Mouse (Mus musculus) thymus, adult 2 months (tissue): ENCODE data around the gene Nr2f2. TPM values are rescaled to one million over a fixed set of nuclear protein-coding genes. Genes with fewer than 3 reads are reported as not detected.

Source experiments
- DNase-seq: peaks from one replicate; pipeline ENCODE4 v3.0.0; 2021
- H3K27ac ChIP-seq: fragments of 200-500 bp; 2 replicates; pipeline ENCODE4 v1.5.1; 2012; ENCODE audit warnings: low read length, control low read depth; ENCODE audit not compliant: control insufficient read depth, insufficient read depth
- H3K27me3 ChIP-seq: fragments of 200-500 bp; 2 replicates; pipeline ENCODE4 v1.6.1; 2012; ENCODE audit warnings: mild to moderate bottlenecking, low read length, moderate library complexity, mixed read lengths; ENCODE audit not compliant: control insufficient read depth, insufficient read depth
- H3K36me3 ChIP-seq: fragments of 200-500 bp; 2 replicates; pipeline ENCODE4 v1.6.1; 2012; ENCODE audit warnings: mild to moderate bottlenecking, low read length, moderate library complexity; ENCODE audit not compliant: control insufficient read depth, insufficient read depth
- H3K4me1 ChIP-seq: fragments of 200-500 bp; replicated peaks from 2 replicates; pipeline ENCODE4 v1.6.1; 2012; ENCODE audit warnings: low read length; ENCODE audit not compliant: control insufficient read depth, insufficient read depth
- H3K4me3 ChIP-seq: fragments of 200-500 bp; 2 replicates; pipeline ENCODE4 v1.5.1; 2012; ENCODE audit warnings: mild to moderate bottlenecking, low read length, control low read depth, moderate library complexity; ENCODE audit not compliant: control insufficient read depth, insufficient read depth
- CTCF ChIP-seq: fragments of 200-500 bp; IDR thresholded peaks from 2 replicates; pipeline ENCODE4 v1.5.1; 2012; ENCODE audit warnings: mild to moderate bottlenecking, control low read depth, low read length, moderate library complexity, borderline replicate concordance; ENCODE audit not compliant: control insufficient read depth, poor library complexity, insufficient read depth; ENCODE audit errors: extremely low read depth
- POLR2A ChIP-seq: fragments of 200-500 bp; IDR thresholded peaks from 2 replicates; pipeline ENCODE4 v1.6.1; 2012; ENCODE audit warnings: mild to moderate bottlenecking, low read length, control low read depth, moderate library complexity; ENCODE audit not compliant: control insufficient read depth, poor library complexity, insufficient read depth; ENCODE audit errors: extremely low read depth
- WGBS: fragments of 180-500 bp; shearing (Covaris S2); methylation state at CpG from one replicate; pipeline ENCODE4 v1.1.7; 2018; 5-methylcytosine and 5-hydroxymethylcytosine counted together
- polyA plus RNA-seq: library from polyadenylated mRNA; depleted of rRNA; stranded (reverse); fragments of >200 nt; gene quantifications from 2 replicates; pipeline ENCODE4 v1.2.3, GENCODE M21; 2012

Gene Nr2f2
- polyA plus RNA-seq, 1 experiment = 14.7 TPM

- H3K4me3 ChIP-seq = no peak overlapping the region
- no peak overlapping the region for H3K27ac ChIP-seq
- no peak for DNase-seq
- no peaks in the 10 kb centered on the region for H3K27me3 ChIP-seq
- TF ChIP-seq CTCF = no peak
- no peak for TF ChIP-seq POLR2A
- no peaks in the 10 kb centered on the region for H3K36me3 ChIP-seq
- 82% methylated on average over 3 of the region's 3 CpGs for WGBS
- H3K4me1 ChIP-seq = no peaks in the 10 kb centered on the region
Measured at GRCm38 (mm10) chr7:70380943-70381342, 14.4 kb upstream of the Nr2f2 start.

GRCm38 (mm10) chr7:70380246-70380645, 13.7 kb upstream of the Nr2f2 start:
- WGBS = 92% methylated on average over 3 of the region's 3 CpGs
- H3K27me3 ChIP-seq = no peaks in the 10 kb centered on the region
- H3K36me3 ChIP-seq = no peaks in the 10 kb centered on the region
- TF ChIP-seq CTCF (no peak), POLR2A (no peak)
- no peak for DNase-seq
- no peak overlapping the region for H3K4me3 ChIP-seq
- H3K27ac ChIP-seq = no peak overlapping the region
- no peaks in the 10 kb centered on the region for H3K4me1 ChIP-seq

- Histone ChIP-seq H3K27me3 (peaks cover 7% of the 10 kb centered on the region; the same call in 1 of the 2 replicates), H3K4me3 (no peak overlapping the region), H3K4me1 (no peaks in the 10 kb centered on the region), H3K27ac (no peak overlapping the region), H3K36me3 (no peaks in the 10 kb centered on the region)
- WGBS = 10% methylated on average over 18 of the region's 18 CpGs
- no peak for DNase-seq
- TF ChIP-seq POLR2A = no peak
- no peak for TF ChIP-seq CTCF
Measured at GRCm38 (mm10) chr7:70370552-70371262, 4.2 kb upstream of the Nr2f2 start.

GRCm38 (mm10) chr7:70369731-70370551, 3.4 kb upstream of the Nr2f2 start:
- H3K4me3 ChIP-seq = no peak overlapping the region
- no peak for DNase-seq
- H3K27me3 ChIP-seq = peaks cover 7% of the 10 kb centered on the region; the same call in 1 of the 2 replicates
- no peak for TF ChIP-seq POLR2A
- no peak for TF ChIP-seq CTCF
- no peaks in the 10 kb centered on the region for H3K36me3 ChIP-seq
- 8% methylated on average over 47 of the region's 47 CpGs for WGBS
- no peak overlapping the region for H3K27ac ChIP-seq
- H3K4me1 ChIP-seq = no peaks in the 10 kb centered on the region

- Histone ChIP-seq H3K27ac (no peak overlapping the region), H3K4me1 (no peaks in the 10 kb centered on the region), H3K4me3 (no peak overlapping the region), H3K27me3 (peaks cover 7% of the 10 kb centered on the region; the same call in 1 of the 2 replicates), H3K36me3 (no peaks in the 10 kb centered on the region)
- WGBS = 10% methylated on average over 37 of the region's 37 CpGs
- DNase-seq = no peak
- TF ChIP-seq CTCF = no peak
- no peak for TF ChIP-seq POLR2A
Measured at GRCm38 (mm10) chr7:70369061-70369730, 2.7 kb upstream of the Nr2f2 start.

GRCm38 (mm10) chr7:70368751-70369060, 2.2 kb upstream of the Nr2f2 start:
- Histone ChIP-seq H3K36me3 (no peaks in the 10 kb centered on the region), H3K4me3 (no peak overlapping the region), H3K4me1 (no peaks in the 10 kb centered on the region), H3K27me3 (peaks cover 7% of the 10 kb centered on the region; the same call in 1 of the 2 replicates), H3K27ac (no peak overlapping the region)
- no peak for DNase-seq
- WGBS = 23% methylated on average over 4 of the region's 4 CpGs
- TF ChIP-seq POLR2A = no peak
